Mouse (Mus musculus) hindlimb bud, embryonic 11.5 days (tissue): ENCODE measurements around the gene Nrn1l.

Experiments used
- DNase-seq: peaks from one replicate; pipeline ENCODE4 v3.0.0-alpha.2; 2012; ENCODE audit warnings: low read depth, low spot score; ENCODE audit errors: extremely low spot score

Nrn1l gene

DNA sequence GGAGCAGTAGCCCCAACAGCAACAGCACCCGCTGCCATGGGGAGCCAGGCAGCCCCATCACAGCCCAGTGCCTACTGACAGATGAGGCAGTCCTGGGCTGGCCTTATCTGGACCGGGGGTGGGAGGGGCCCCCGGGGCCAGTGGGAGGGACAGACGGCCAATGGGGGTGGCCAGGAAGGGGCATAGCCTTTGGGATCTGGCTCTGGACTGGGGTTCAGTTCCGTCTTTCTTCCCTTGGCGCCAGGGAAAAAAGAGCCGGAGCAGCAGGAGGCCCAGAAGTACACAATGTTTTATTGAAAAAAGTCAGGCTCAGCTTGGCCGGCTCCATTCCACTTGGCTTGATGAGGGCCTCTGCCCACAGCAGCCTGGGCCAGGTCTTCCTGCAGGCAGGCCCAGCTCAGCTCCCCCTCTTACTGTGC, 50.0 kb downstream of the Nrn1l start, which contains the start of gene Lcat:
Gene Lcat, minus strand, starts transcription at position 62 of the 419 bp plus-strand sequence.
- DNase-seq, result no peak
